Mouse (Mus musculus) embryonic fibroblast, embryonic 13.5 days (primary cell): Measurements from ENCODE around the gene Iqschfp.

Experiments
- CTCF ChIP-seq: IDR thresholded peaks from 2 replicates; pipeline ENCODE4 v1.5.1; 2011; ENCODE audit warnings: mild to moderate bottlenecking, control low read depth, low read length, moderate library complexity, borderline replicate concordance; ENCODE audit not compliant: insufficient read depth
- POLR2A ChIP-seq: IDR thresholded peaks from 2 replicates; pipeline ENCODE4 v1.6.1; 2011; ENCODE audit warnings: low read depth, mild to moderate bottlenecking, control low read depth, low read length, moderate library complexity

- TF ChIP-seq CTCF (no peak), POLR2A (no peak)
These were observed 67.6 kb downstream of the Iqschfp start for GRCm38 (mm10) chr3:67959672-67960071.
